Mouse (Mus musculus) spleen, adult 2 months (tissue): ENCODE results near the gene Myl4. TPM values are rescaled to one million over a fixed set of nuclear protein-coding genes. Genes with fewer than 3 reads are reported as not detected.

Experiments
- DNase-seq, 2 experiments: peaks; one replicate each; pipeline versions ENCODE4 v3.0.0 to v3.0.0-alpha.2; 2012 to 2021; ENCODE audit warnings: low spot score in 2 of 2, low read depth in 1 of 2
- H3K27ac ChIP-seq: fragments of 200-500 bp; 2 replicates; pipeline ENCODE4 v1.5.1; 2012; ENCODE audit warnings: low read length, inconsistent platforms; ENCODE audit not compliant: insufficient read depth
- H3K27me3 ChIP-seq: fragments of 200-500 bp; 2 replicates; pipeline ENCODE4 v1.6.1; 2012; ENCODE audit warnings: mild to moderate bottlenecking, moderate library complexity, low read length, inconsistent platforms; ENCODE audit not compliant: control insufficient read depth, insufficient read depth
- H3K36me3 ChIP-seq: fragments of 200-500 bp; 2 replicates; pipeline ENCODE4 v1.6.1; 2012; ENCODE audit warnings: mild to moderate bottlenecking, low read length, inconsistent platforms; ENCODE audit not compliant: control insufficient read depth, insufficient read depth
- H3K4me1 ChIP-seq: fragments of 200-500 bp; 2 replicates; pipeline ENCODE4 v1.6.1; 2011; ENCODE audit warnings: inconsistent platforms; ENCODE audit not compliant: control insufficient read depth, insufficient read depth, insufficient read length
- H3K4me3 ChIP-seq: fragments of 200-500 bp; 2 replicates; pipeline ENCODE4 v1.5.1; 2011; ENCODE audit warnings: mild to moderate bottlenecking, inconsistent platforms; ENCODE audit not compliant: insufficient read depth, insufficient read length; ENCODE audit errors: extremely low read depth
- CTCF ChIP-seq: fragments of 200-500 bp; IDR thresholded peaks from 2 replicates; pipeline ENCODE4 v1.5.1; 2011; ENCODE audit warnings: mild to moderate bottlenecking, inconsistent platforms; ENCODE audit not compliant: insufficient read depth, insufficient read length, insufficient replicate concordance; ENCODE audit errors: extremely low read depth
- POLR2A ChIP-seq: fragments of 200-500 bp; IDR thresholded peaks from 2 replicates; pipeline ENCODE4 v1.6.1; 2011; ENCODE audit warnings: low read depth, low read length, inconsistent platforms
- WGBS: fragments of 180-500 bp; shearing (Covaris S2); methylation state at CpG from one replicate; pipeline ENCODE4 v1.1.7; 2018; 5-methylcytosine and 5-hydroxymethylcytosine counted together
- polyA plus RNA-seq: library from polyadenylated mRNA; depleted of rRNA; stranded (reverse); fragments of >200 nt; gene quantifications from 2 replicates; pipeline ENCODE4 v1.2.3, GENCODE M21; 2012

Gene Myl4
- polyA plus RNA-seq, 1 experiment: 10.5 TPM

DNA sequence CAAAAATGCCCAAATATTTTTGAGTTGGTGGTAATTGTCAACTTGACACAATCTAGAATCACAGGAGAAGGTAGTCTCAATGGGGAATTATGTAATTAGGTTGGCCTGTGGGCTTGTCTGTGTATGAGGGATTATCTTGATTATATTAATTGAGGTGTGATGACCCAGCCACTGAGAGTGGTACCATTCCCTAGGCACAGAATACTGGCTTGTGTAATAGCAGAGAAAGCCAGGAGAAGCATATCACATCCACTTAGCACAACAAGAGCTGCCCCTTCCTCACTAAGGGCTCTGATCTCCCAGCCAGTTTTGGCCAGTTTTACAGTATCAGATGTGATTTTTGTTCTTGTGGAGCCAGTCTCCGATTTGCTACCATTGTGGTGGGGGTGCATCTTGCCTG is 39.1 kb downstream of the Myl4 start:
- H3K4me1 ChIP-seq: no peaks in the 10 kb centered on the region; the same call in 1 of the 2 replicates

DNA sequence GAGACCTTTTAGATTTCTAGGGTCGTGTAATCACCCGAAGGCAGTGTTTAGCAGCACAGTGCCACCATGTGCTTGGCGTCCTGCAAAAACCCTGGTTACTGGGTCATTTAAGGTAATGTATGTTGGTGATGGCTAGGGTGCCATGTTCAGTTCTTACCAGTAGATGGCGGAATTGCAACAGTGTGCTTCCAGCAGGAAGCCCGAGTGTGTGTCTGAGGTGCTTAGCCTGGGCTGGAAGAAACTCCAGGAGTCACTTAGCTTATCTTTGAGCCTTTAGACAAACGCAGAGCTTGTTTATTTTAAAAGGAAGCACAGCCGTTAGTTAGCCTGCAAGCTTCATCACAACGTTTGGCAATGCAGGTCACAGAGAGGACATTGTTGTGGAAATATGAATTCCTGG is 39.7 kb downstream of the Myl4 start:
- H3K36me3 ChIP-seq: no peaks in the 10 kb centered on the region
- H3K4me3 ChIP-seq: no peak overlapping the region
- no peaks in the 10 kb centered on the region for H3K27me3 ChIP-seq
- WGBS: 2% methylated on average over 8 of the region's 8 CpGs
- H3K4me1 ChIP-seq: no peaks in the 10 kb centered on the region; the same call in 1 of the 2 replicates
- H3K27ac ChIP-seq: no peak overlapping the region
- peak; percentile 72 to 80 for DNase-seq
- peak; percentile 72; the same call in 1 of the 2 replicates for TF ChIP-seq CTCF
- TF ChIP-seq POLR2A: no peak

More for the DNA sequence above, 39.1 kb downstream of the Myl4 start:
- no peak for DNase-seq
- Histone ChIP-seq H3K36me3 (no peaks in the 10 kb centered on the region), H3K27ac (no peak overlapping the region), H3K4me3 (no peak overlapping the region), H3K27me3 (no peaks in the 10 kb centered on the region)
- TF ChIP-seq POLR2A (no peak), CTCF (no peak)
- WGBS: 75% methylated on average over 1 of the region's 1 CpGs

- Histone ChIP-seq H3K4me1 (peaks cover 4% of the 10 kb centered on the region; the same call in 1 of the 2 replicates), H3K27ac (no peak overlapping the region), H3K27me3 (no peaks in the 10 kb centered on the region), H3K36me3 (no peaks in the 10 kb centered on the region), H3K4me3 (no peak overlapping the region)
- TF ChIP-seq POLR2A (no peak), CTCF (no peak)
- 83% methylated on average over 13 of the region's 13 CpGs for WGBS
- DNase-seq: no peak
Measured at GRCm38 (mm10) chr11:104592066-104592835, 41.8 kb downstream of the Myl4 start.

DNA sequence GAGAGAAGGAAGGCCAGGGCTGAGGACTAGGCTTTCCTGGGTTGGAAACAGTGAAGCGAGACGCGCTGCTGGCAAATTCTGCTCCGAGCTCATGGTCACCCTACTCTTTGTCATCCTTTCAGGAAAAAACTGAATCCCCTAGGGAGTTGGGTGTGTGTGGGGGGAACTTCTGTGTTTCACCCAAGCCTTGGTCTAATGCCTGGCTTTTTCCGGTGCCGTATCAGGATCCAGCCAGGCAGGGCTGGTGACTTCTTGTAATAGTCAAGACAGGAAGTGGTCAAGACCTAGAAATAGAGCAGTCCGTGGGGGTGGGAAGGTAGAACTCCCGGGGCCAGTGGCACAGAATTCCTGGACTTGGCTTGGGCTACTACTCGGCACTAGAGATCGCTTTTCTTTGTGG is 45.9 kb downstream of the Myl4 start:
- H3K4me3 ChIP-seq: no peak overlapping the region
- no peak for DNase-seq
- no peaks in the 10 kb centered on the region for H3K36me3 ChIP-seq
- no peaks in the 10 kb centered on the region for H3K27me3 ChIP-seq
- no peak for TF ChIP-seq CTCF
- TF ChIP-seq POLR2A: no peak
- WGBS: 20% methylated on average over 10 of the region's 10 CpGs
- H3K27ac ChIP-seq: no peak overlapping the region
- peaks cover 6% of the 10 kb centered on the region; the same call in 1 of the 2 replicates for H3K4me1 ChIP-seq

GRCm38 (mm10) chr11:104599265-104599945 is 48.9 kb downstream of the Myl4 start:
- no peak for DNase-seq
- no peak for TF ChIP-seq POLR2A
- TF ChIP-seq CTCF: no peak
- Histone ChIP-seq H3K4me1 (peaks cover 6% of the 10 kb centered on the region; the same call in 1 of the 2 replicates), H3K4me3 (no peak overlapping the region), H3K36me3 (no peaks in the 10 kb centered on the region), H3K27me3 (no peaks in the 10 kb centered on the region), H3K27ac (no peak overlapping the region; the same call in 1 of the 2 replicates)
- 73% methylated on average over 13 of the region's 13 CpGs for WGBS

DNA sequence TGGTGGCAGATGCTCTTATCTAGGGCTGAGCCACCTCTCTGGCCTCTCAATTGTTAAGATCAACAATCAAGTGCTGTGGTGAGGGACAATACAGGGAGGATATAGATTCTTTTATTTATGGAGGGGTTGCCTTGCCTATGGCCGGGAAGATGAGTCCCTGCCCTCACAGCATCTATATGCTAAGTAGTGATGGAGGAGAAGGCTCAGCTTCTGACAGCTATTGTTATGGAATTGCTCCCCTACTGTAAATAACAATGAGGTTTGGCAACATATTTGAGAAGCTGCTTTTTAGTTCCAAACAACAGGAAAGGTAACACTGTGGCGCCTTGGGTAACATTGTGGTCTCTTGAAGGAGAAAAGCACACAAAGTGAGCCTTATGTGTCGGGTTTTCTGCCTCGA is 50.2 kb downstream of the Myl4 start:
- peaks cover 6% of the 10 kb centered on the region; the same call in 1 of the 2 replicates for H3K4me1 ChIP-seq
- no peak overlapping the region for H3K27ac ChIP-seq
- H3K4me3 ChIP-seq: no peak overlapping the region
- TF ChIP-seq POLR2A: no peak
- TF ChIP-seq CTCF: no peak
- WGBS: 72% methylated on average over 4 of the region's 4 CpGs
- no peaks in the 10 kb centered on the region for H3K36me3 ChIP-seq
- no peak for DNase-seq
- H3K27me3 ChIP-seq: no peaks in the 10 kb centered on the region
